Mouse (Mus musculus) gastrocnemius, adult 8-10 months (tissue): Measurements from ENCODE around the gene Gm12169. TPM values are rescaled to one million over a fixed set of nuclear protein-coding genes. Genes with fewer than 3 reads are reported as not detected.

Experiments
- total RNA-seq, 4 experiments: library from RNA; stranded (reverse); gene quantifications; 2 replicates each; pipeline ENCODE4 v1.2.4; 2022

The Gm12169 gene
- total RNA-seq, 4 experiments from 2014 or later = not detected

Other genes starting within 250 kb of the Gm12169 start
- gene Cyfip2, start 211.4 kb upstream of the Gm12169 start, total RNA-seq = 10 to 100 TPM in 2 of 4 experiments, 1 to 10 TPM in 2; 7.8 to 14.7 (median 10.2) TPM
- not detected for gene Itk, start 134.7 kb upstream of the Gm12169 start, total RNA-seq
- gene Fam71b, start 127.7 kb upstream of the Gm12169 start, total RNA-seq = not detected
- gene Med7, start 87.3 kb upstream of the Gm12169 start, total RNA-seq = 10 to 100 TPM; 13.1 to 18.5 (median 16.9) TPM
- gene Havcr2, start 69.3 kb upstream of the Gm12169 start, total RNA-seq = under 1 TPM in 2 of 4 experiments, not detected in 2; 0.12 to 0.13 TPM
- not detected for gene BC053393, start 47.3 kb downstream of the Gm12169 start, total RNA-seq
- not detected for gene Dppa1, start 105.0 kb downstream of the Gm12169 start, total RNA-seq
- gene Timd2, start 182.8 kb downstream of the Gm12169 start, total RNA-seq = not detected
- under 1 TPM in 1 of 4 experiments, not detected in 3; 0.56 TPM for gene Havcr1, start 210.9 kb downstream of the Gm12169 start, total RNA-seq